Mouse (Mus musculus) ovary, postnatal 10 days (tissue): ENCODE data around the gene Slc36a2.
"Not testable (repeated sequence)": the region's sequence is repeated elsewhere in the genome, so short reads cannot be mapped to it uniquely, and the experiment has no call there.

Source experiments
- DNase-seq: peaks from one replicate; pipeline ENCODE4 v3.0.0; 2022; ENCODE audit warnings: low spot score

Slc36a2 gene

DNA sequence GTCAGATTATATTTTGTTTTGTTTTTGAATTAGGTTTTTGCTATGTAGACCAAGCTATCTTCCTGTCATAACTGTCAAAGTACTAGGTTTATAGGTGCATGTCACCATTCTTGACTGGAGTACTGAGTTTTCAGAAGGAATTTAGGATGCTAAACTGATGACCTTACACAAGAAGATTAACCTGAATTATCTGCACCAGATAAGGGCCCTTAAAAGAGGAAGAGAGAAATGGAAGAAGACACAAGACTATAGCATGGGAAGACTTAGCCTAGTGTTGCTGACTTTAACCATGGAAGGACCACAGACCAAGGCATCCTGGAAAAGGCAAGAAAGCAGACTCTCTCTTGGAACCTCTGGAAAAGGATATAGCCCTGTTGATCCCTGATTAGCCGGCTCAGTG, 51.7 kb downstream of the Slc36a2 start:
- no peak for DNase-seq

DNA sequence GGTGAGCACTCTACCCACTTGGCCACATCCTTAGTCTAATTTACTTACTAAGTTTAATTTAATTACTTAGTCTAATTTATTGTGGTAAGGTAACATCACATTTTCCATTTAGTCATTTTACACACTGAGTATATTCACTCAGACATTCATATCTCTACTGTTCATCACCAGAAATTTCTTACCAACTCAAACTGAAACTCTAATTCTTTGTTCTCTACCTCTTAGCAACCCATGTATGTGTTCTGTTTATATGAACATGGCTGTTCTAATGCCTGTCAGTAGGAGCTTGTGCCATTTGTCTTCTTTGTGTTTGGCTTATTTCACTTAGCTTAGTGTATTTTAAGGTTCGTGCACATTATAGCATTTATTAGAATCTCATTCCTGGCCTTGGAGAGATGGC, 52.9 kb downstream of the Slc36a2 start:
- DNase-seq = no peak

DNA sequence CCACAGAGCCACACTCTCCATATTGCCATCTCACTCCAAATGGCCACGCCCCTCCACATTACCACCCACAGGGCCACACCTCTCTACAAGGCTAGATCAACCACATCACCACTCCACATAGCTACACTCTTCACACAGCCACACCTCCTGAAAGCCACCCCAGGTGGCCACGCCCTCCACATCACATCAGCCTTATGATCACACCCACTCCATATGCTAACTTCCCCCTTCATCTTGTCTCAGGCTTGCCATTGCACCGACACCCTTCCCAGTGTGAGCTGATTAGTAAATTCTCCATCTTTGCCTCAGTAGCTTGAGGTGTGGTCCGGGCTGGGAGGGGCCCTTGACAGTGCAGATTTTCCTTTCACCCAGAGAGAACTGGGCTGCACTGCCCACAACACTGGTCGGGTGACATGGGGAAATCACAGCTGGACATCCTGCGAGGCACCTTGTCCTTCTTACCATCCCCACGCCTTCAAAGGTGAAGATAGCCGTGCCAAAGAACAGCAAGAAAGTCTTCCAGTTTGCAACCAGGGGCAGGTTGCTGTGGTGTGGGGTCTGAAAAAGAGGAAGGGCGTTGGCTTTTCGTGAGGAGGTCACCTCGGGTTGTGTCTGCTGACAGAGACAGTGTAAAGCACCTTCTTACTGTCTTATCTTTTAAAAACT, 53.7 kb downstream of the Slc36a2 start:
- no peak for DNase-seq

DNA sequence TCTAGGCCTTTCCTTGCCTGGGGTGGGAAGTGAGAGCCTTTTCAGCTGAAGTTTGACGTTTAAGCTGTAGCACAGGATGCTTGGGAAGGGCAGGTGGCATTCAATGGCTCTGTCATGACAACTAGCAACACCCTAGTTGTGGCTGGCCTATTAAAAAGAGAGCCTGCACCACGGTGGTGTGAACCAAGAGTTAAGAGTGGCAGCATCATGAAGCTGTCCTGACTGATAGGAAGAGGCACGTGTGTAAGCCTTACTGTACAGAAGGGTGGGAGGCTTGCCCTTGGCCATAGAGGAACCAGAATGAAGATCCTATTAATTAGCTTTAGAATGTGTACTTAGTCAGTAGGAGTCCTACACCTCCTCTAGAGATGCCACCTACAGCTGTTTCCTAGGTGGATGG, 56.5 kb downstream of the Slc36a2 start:
- no peak for DNase-seq

DNA sequence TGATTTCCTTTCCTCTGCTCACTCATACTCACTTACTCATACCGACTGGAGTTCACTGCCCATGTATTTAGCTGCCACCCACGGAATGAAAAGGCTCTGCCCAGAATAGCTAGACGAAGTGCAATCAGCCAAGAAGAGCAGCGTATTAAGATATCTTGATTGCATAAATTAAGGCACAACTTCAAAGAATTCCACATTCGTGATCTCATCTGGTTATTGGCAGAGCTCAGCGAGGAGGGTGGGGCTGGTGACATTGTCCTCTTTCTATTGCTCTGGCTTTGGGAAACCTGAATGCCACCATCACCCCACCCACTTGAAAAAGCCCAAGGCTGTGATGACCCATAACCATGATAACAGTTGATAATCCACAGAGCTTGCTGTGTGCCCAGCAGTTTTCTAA, 56.9 kb downstream of the Slc36a2 start:
- DNase-seq = no peak

DNA sequence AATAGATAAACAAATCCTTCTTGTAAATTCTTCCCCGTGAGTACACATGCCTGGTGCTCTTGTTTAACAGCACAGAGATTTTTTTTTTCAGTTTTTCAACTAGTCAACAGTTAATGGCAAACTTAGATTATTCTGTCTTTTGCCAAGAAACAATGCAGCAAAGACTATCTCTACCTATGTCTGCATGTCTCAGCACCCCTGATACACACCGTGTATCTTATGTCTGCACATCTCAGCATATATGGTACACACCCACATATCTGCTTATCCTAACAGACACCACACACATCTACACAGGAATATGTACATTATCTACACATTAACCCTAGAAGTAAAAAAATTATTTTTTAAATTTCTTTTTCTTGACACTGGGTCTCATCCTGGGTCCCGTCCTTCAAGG, 58.2 kb downstream of the Slc36a2 start:
- no peak for DNase-seq

DNA sequence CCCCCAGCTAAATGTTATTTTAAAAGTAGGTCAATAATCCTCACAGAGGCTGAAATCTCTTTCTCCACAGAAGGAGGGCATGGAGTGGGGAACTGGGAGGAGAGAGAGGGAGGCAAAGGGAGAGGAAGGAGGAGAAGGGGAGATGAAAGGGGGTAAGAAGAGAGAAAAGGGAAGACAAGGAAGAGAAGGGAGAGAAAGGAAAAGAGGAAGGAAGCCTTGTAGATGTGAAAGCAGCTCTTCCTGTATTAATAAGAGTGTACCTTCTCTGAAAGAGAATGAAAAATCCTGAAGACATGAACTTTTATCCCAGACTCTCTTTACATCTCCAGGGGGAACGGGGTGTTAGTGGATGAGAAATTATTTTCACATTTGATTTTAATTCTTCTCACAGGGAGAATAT, 63.4 kb downstream of the Slc36a2 start:
- no peak for DNase-seq

DNA sequence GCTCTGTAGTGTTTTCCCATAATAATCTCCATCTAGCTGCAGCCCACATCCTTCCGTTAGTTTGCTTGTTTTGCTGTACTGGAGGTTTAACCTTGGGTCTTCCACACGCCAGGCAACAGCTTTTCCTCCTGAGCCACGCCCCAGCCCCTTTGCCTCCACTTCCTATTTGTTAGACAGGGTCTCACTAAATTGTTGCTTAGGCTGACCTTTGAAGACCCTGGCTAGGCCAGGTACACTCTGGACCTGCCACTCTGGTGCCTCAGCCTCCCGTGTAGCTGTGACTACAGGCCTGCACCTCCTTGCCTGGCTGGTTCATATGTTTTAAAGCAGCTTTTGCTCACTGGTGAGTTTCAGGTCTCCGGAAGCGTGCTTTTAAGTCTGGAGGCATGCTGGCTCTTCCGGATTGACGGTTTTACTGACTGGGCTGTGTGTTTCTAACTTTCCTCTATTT, 64.0 kb downstream of the Slc36a2 start:
- DNase-seq = no peak

DNA sequence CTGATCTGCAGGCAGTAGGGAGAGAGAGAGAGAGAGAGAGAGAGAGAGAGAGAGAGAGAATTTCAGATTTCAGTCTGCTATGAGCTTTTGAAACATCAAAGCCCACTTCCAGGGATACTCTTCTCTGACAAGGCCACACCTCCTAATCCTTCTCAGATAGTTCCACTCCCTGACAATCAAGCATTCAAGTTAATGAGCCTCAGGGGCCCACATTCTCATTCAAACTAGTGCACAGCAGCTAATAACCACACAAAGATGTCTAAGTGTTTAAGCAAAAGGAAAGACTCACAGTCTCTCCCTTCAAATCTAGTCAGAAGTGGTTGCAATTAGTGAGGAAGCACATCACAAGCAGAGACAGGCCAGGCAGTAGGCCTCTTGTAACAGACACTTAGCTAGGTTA, 64.6 kb downstream of the Slc36a2 start:
- DNase-seq = no peak

DNA sequence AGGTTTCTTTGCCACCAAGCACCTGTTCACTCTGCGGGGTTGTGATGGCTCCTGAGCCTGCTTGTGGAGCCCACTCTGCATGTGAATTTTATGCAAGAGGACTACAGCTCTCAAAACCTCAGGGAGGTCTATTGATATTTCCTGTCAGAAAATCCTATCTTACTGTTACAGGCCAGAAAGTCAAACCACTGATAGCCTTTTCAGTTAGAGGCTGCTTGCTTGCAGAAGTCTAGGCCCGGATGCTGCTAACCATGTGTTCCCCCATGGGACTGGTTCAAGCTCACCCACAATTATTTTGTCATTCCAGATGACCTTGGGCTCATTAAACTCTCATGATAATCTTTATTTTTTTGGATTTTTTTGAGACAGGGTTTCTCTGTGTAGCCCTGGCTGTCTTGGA, 67.8 kb downstream of the Slc36a2 start:
- DNase-seq = no peak

DNA sequence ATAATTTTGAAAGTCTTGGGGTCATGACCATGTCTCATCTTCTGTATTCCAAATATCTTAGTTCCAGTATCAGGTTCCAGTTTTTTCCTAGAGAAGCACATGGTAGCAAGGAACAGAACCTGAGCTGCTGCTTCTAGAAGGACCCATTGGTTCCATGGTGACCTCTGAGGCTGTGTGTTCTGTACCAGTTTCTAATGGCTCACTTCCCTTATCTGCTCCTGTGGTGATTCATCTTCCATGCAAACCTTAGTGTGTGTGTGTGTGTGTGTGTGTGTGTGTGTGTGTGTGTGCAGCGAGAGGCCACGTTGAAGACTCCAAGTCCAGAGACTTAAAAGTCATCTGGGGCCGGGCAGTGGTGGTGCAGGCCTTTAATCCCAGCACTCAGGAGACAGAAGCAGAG, 68.9 kb downstream of the Slc36a2 start:
- DNase-seq = no peak

DNA sequence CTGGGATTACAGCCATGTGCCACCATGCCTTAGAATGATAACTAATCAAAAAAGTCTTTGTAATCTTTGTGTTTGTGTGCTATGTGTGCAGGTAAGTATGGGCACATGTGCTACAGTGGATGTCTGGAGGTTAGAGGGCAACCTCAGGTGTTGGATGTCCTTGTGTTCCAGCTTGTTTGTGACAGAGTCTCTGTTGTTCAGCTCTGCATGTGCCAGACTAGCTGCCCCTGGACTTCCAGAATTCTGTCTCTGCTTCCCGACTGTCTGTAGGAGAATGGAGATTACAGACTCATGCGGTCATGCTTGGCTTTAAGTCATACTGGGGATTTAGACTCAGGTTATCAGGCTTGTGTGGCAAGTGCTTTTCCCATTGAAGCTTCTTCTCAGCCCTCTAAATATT, 70.6 kb downstream of the Slc36a2 start:
- DNase-seq = no peak

DNA sequence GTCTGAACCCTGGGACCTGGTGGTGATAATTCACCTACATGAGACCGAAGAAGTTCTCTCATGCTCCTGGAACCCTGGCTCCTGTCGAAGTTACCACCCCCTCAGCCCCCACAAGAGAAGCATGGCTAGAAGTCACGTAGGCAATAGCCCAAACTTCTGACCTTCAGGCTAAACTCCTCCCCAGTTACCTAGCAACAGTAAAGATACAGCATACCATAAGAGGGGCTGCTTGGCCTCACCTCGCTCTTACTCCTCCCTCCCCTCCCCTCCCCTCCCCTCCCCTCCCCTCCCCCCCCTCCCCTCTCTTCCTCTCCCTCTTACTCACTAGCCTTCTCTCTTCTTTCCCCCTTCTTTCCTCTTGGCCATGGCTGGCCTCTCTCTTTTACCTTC, 71.0 kb downstream of the Slc36a2 start:
- not testable (repeated sequence) for DNase-seq

DNA sequence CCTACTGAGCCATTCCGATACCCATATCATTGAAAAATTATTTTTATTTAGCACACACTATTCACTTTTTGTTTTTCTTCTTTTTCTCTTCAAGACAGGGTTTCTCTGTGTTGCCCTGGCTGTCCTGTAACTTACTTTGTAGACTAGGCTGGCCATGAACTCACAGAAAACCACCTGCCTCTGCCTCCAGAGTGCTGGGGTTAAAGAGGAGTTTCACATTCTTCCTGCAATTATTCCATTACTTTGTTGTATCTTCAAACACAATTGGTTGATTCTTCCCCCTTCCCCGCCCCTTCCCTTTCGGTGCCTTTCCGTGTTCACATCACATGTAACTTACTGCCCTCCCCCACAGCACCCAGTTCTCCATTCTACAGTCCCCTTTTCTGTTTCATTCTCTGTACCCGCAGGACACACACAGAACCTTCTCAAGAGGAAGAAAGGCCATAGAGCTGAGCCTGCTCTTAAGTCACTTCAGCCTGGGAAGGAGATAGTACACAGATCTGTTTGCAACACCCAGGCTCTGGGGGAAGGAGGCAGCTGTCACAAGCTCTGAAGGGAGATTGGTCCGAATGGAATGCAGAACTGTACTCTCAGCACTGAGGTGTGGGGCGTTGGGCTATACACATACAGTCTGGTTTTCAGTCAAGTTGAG, 71.5 kb downstream of the Slc36a2 start:
- DNase-seq = no peak

DNA sequence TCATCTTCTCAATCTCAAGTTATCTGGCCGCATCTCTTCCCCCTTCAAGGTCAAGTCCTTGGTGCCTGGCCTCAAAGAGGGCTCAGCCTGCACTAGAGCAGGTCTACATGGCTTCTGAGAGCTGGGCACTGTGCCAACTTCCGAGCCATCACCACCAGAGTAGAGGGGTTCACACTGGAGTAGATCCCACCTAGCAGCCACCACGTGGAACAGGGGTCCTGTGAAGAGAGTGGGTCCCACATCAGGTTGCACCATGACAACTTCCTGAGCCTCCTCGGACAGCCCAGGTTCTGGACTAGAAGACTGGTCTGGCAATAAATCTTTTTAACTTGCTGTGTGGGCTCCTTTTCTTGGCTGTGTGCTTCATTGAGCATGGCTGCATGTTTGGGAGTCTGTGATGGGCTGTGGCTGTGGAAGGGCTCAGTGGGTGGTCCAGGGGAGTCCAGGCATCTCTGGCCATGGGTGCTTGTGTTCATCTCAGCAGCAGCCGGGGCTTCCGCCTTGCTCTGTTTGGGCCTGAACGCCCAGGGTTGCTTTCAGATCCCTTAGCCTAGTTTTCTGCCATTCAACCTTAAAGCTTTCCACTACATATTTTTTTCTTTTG, 74.2 kb downstream of the Slc36a2 start:
- no peak for DNase-seq

DNA sequence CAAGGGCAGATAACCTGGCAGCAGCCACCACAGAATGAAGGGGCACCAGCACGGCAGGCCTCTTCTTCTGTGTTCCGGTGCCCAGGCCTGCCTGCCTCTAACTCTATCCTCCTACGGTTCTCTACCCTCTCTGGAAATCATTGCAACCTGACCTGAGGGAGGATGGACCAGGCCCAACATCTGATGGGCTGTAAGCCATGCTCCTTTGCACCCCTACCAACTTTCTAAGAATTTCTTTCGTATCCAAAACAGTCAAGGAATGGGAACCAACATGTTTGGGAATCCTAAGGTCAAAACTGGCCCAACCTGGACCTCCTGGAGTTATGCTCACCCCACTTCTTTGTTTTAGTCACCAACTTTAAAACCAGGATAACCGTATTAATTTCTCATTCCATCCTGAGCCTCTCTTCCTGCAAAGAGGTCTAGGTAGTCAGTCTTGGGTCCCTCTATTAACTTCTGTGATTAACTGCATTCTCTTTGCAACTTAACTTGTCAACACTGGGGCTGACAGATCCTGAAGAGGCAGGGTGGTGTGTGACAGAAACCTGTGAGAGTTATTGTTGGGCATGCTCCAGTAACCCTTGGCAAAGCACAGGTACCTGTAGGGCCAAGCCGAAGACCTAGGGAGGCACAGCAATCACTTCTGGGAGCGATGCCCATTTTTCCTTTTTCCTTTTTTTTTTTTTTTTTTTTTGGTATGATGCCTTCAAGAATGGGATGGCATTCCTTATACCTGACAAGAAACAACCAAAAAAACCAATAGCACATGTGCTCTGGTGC, 75.2 kb downstream of the Slc36a2 start:
- DNase-seq = no peak
